8 mouse cellular contexts compared by ENCODE assay signal in genomic region chr11:70238591-70239440, GRCm38 (mm10). TPM values are rescaled to one million over a fixed set of nuclear protein-coding genes. Genes with fewer than 3 reads are reported as not detected.
A peak's percentile ranks its signal among the peaks of the same experiment; 100 is the strongest.
DNase-seq lines count a peak whose midpoint lies in the region; ATAC-seq and TF ChIP-seq lines count a peak whose summit lies in the region.

No protein-coding gene starts in this region.

- H3K9me3 ChIP-seq in heart, embryonic 11.5 days (replicated peaks; ENCODE audit: control insufficient read depth, low read length): no peaks in the 10 kb centered on the region
- H3K9me3 ChIP-seq in forebrain, embryonic 12.5 days: no peaks in the 10 kb centered on the region
- H3K9me3 ChIP-seq in kidney, postnatal 0 days (replicated peaks; ENCODE audit: low read length): no peaks in the 10 kb centered on the region
- no peaks in the 10 kb centered on the region for H3K9me3 ChIP-seq in midbrain, postnatal 0 days (ENCODE audit: low read length)

- no peak for ATAC-seq in heart, embryonic 11.5 days (replicated peaks; ENCODE audit: insufficient number of reproducible peaks, low FRiP score, low TSS enrichment)
- no peak for ATAC-seq in forebrain, embryonic 12.5 days (ENCODE audit: low FRiP score)
- peak; percentile 8; the same call in 1 of the 2 replicates for ATAC-seq in kidney, postnatal 0 days (replicated peaks; ENCODE audit: low FRiP score, low read depth)
- ATAC-seq in midbrain, postnatal 0 days (ENCODE audit: low FRiP score): no peak

- H3K4me3 ChIP-seq in heart, embryonic 11.5 days (ENCODE audit: low read depth, low read length): peak overlapping the region; percentile 77
- peak overlapping the region; percentile 89 for H3K4me3 ChIP-seq in forebrain, embryonic 12.5 days (replicated peaks)
- peak overlapping the region; percentile 71 for H3K4me3 ChIP-seq in kidney, postnatal 0 days (replicated peaks; ENCODE audit: low read depth, low read length)
- H3K4me3 ChIP-seq in midbrain, postnatal 0 days (ENCODE audit: low read depth, low read length): peak overlapping the region; percentile 77

- peak overlapping the region; percentile 93 for H3K9ac ChIP-seq in heart, embryonic 11.5 days (ENCODE audit: low read depth, low read length)
- H3K9ac ChIP-seq in forebrain, embryonic 12.5 days: peak overlapping the region; percentile 85
- H3K9ac ChIP-seq in kidney, postnatal 0 days (ENCODE audit: low read depth, low read length): peak overlapping the region; percentile 73
- H3K9ac ChIP-seq in midbrain, postnatal 0 days (replicated peaks; ENCODE audit: low read length, poor library complexity, severe bottlenecking): peak overlapping the region; percentile 86

- H3K36me3 ChIP-seq in heart, embryonic 11.5 days (ENCODE audit: control insufficient read depth, insufficient read depth, low read length): 0 out of 2 replicates have a peak, but pooled peaks cover 2% of the 10 kb centered on the region
- peaks cover 20% of the 10 kb centered on the region for H3K36me3 ChIP-seq in forebrain, embryonic 12.5 days (replicated peaks)
- H3K36me3 ChIP-seq in kidney, postnatal 0 days (ENCODE audit: insufficient read depth, low read length): peaks cover 10% of the 10 kb centered on the region; the same call in 1 of the 2 replicates
- peaks cover 15% of the 10 kb centered on the region; the same call in 1 of the 2 replicates for H3K36me3 ChIP-seq in midbrain, postnatal 0 days (ENCODE audit: insufficient read depth, low read length)

- no peak for DNase-seq in heart, postnatal 25 days (ENCODE audit: low spot score)
- peak; percentile 57 for DNase-seq in NIH3T3 (ENCODE audit: low read depth)
- no peak for DNase-seq in kidney, postnatal 0 days (ENCODE audit: low spot score)
- DNase-seq in midbrain, postnatal 0 days (ENCODE audit: low spot score): no peak
- no peak for DNase-seq in gastrocnemius, postnatal 14 days
- no peak for DNase-seq in ovary, adult 18-20 months (ENCODE audit: low spot score)

- peak overlapping the region; percentile 94 for H3K4me2 ChIP-seq in heart, embryonic 11.5 days
- peak overlapping the region; percentile 98 for H3K4me2 ChIP-seq in forebrain, embryonic 12.5 days
- peak overlapping the region; percentile 93 for H3K4me2 ChIP-seq in kidney, postnatal 0 days (ENCODE audit: low read length)
- H3K4me2 ChIP-seq in midbrain, postnatal 0 days (ENCODE audit: low read depth, low read length, poor library complexity, severe bottlenecking): peak overlapping the region; percentile 88

- intact Hi-C loops in heart, postnatal 25 days (cut with DNase I): no loop called here
- intact Hi-C loops in gastrocnemius, postnatal 14 days (cut with DNase I; ENCODE audit: low total_unique reads): no loop called here

- no peaks in the 10 kb centered on the region for H3K27me3 ChIP-seq in heart, embryonic 11.5 days (ENCODE audit: control insufficient read depth, insufficient read depth, low read length)
- H3K27me3 ChIP-seq in forebrain, embryonic 12.5 days: 0 out of 2 replicates have a peak, but pooled peaks cover under 1% of the 10 kb centered on the region
- no peaks in the 10 kb centered on the region for H3K27me3 ChIP-seq in kidney, postnatal 0 days (ENCODE audit: insufficient read depth, low read length)
- 0 out of 2 replicates have a peak, but pooled peaks cover 2% of the 10 kb centered on the region for H3K27me3 ChIP-seq in midbrain, postnatal 0 days (ENCODE audit: insufficient read depth, low read length)

- peak overlapping the region; percentile 96 for H3K27ac ChIP-seq in heart, embryonic 11.5 days (ENCODE audit: low read depth, low read length)
- peak overlapping the region; percentile 94 for H3K27ac ChIP-seq in forebrain, embryonic 12.5 days
- H3K27ac ChIP-seq in kidney, postnatal 0 days: peak overlapping the region; percentile 95
- peak overlapping the region; percentile 92 for H3K27ac ChIP-seq in midbrain, postnatal 0 days (ENCODE audit: low read depth, low read length)

- TF ChIP-seq CTCF in kidney, postnatal 0 days (IDR thresholded peaks at IDR 0.05; ENCODE audit: low read depth): no peak
- TF ChIP-seq CTCF in midbrain, postnatal 0 days (IDR thresholded peaks at IDR 0.05): no peak

- 11% methylated on average over 23 of the region's 23 CpGs for WGBS in heart, embryonic 11.5 days (ENCODE audit: insufficient replicate concordance)
- 14% methylated on average over 23 of the region's 23 CpGs for WGBS in forebrain, embryonic 12.5 days
- 15% methylated on average over 23 of the region's 23 CpGs for WGBS in kidney, postnatal 0 days
- WGBS in midbrain, postnatal 0 days: 11% methylated on average over 23 of the region's 23 CpGs

- peaks cover 27% of the 10 kb centered on the region for H3K4me1 ChIP-seq in heart, embryonic 11.5 days (ENCODE audit: control insufficient read depth, insufficient read depth, low read length)
- peaks cover 34% of the 10 kb centered on the region for H3K4me1 ChIP-seq in forebrain, embryonic 12.5 days
- H3K4me1 ChIP-seq in kidney, postnatal 0 days (replicated peaks; ENCODE audit: insufficient read depth, low read length): peaks cover 19% of the 10 kb centered on the region
- H3K4me1 ChIP-seq in midbrain, postnatal 0 days (ENCODE audit: insufficient read depth, low read length): peaks cover 9% of the 10 kb centered on the region; the same call in 1 of the 2 replicates

RNA-seq across cellular contexts. Expression of gene Gm21988, which starts 0.8 kb away (rescaled TPM):
- polyA plus RNA-seq in heart, embryonic 11.5 days (2014; fragmentation: Nextera tagmentation; extraction: Ambion mirVana): 7.7 and 9.3 TPM in 2 replicates
- total RNA-seq in heart, postnatal 25 days (2021): 1 to 10 TPM; 2.1 to 2.3 TPM
- 9.4 and 11.2 TPM in 2 replicates for polyA plus RNA-seq in forebrain, embryonic 12.5 days (2016; fragmentation: Nextera tagmentation; extraction: Ambion mirVana)
- 15.6 and 15.9 TPM in 2 replicates for polyA plus RNA-seq in kidney, postnatal 0 days (2015; fragmentation: Nextera tagmentation; extraction: Ambion mirVana)
- total RNA-seq in midbrain, postnatal 0 days (2014; rRNA removed): 3.4 and 5.5 TPM in 2 replicates
- 18.6 and 20.1 TPM in 2 replicates for polyA plus RNA-seq in midbrain, postnatal 0 days (2015; fragmentation: Nextera tagmentation; extraction: Ambion mirVana)
- total RNA-seq in gastrocnemius, postnatal 14 days (2021): 1 to 10 TPM; 2.6 to 2.7 TPM

RNA-seq across cellular contexts. Expression of gene Rnasek, which starts 0.8 kb away (rescaled TPM):
- 170 and 183 TPM in 2 replicates for polyA plus RNA-seq in heart, embryonic 11.5 days (2014; fragmentation: Nextera tagmentation; extraction: Ambion mirVana)
- total RNA-seq in heart, postnatal 25 days (2021): 100 to 1,000 TPM in 1 of 2 experiments, 10 to 100 TPM in 1; 87.9 to 103 TPM
- 151 and 152 TPM in 2 replicates for polyA plus RNA-seq in forebrain, embryonic 12.5 days (2016; fragmentation: Nextera tagmentation; extraction: Ambion mirVana)
- 455 and 492 TPM in 2 replicates for polyA plus RNA-seq in kidney, postnatal 0 days (2015; fragmentation: Nextera tagmentation; extraction: Ambion mirVana)
- total RNA-seq in midbrain, postnatal 0 days (2014; rRNA removed): 66.1 and 81.2 TPM in 2 replicates
- polyA plus RNA-seq in midbrain, postnatal 0 days (2015; fragmentation: Nextera tagmentation; extraction: Ambion mirVana): 588 and 612 TPM in 2 replicates
- total RNA-seq in gastrocnemius, postnatal 14 days (2021): 10 to 100 TPM; 96.0 to 96.9 TPM

RNA-seq across cellular contexts. Expression of gene 0610010K14Rik, which starts 1.1 kb away (rescaled TPM):
- polyA plus RNA-seq in heart, embryonic 11.5 days (2014; fragmentation: Nextera tagmentation; extraction: Ambion mirVana): 129 and 132 TPM in 2 replicates
- 10 to 100 TPM; 31.4 to 36.7 TPM for total RNA-seq in heart, postnatal 25 days (2021)
- 203 and 215 TPM in 2 replicates for polyA plus RNA-seq in forebrain, embryonic 12.5 days (2016; fragmentation: Nextera tagmentation; extraction: Ambion mirVana)
- polyA plus RNA-seq in kidney, postnatal 0 days (2015; fragmentation: Nextera tagmentation; extraction: Ambion mirVana): 147 and 150 TPM in 2 replicates
- 43.0 and 76.9 TPM in 2 replicates for total RNA-seq in midbrain, postnatal 0 days (2014; rRNA removed)
- polyA plus RNA-seq in midbrain, postnatal 0 days (2015; fragmentation: Nextera tagmentation; extraction: Ambion mirVana): 138 and 154 TPM in 2 replicates
- 10 to 100 TPM; 29.7 to 37.4 TPM for total RNA-seq in gastrocnemius, postnatal 14 days (2021)

RNA-seq across cellular contexts. Expression of gene Bcl6b, which starts 9.2 kb away (rescaled TPM):
- 11.9 and 13.0 TPM in 2 replicates for polyA plus RNA-seq in heart, embryonic 11.5 days (2014; fragmentation: Nextera tagmentation; extraction: Ambion mirVana)
- 10 to 100 TPM; 20.0 to 22.3 TPM for total RNA-seq in heart, postnatal 25 days (2021)
- polyA plus RNA-seq in forebrain, embryonic 12.5 days (2016; fragmentation: Nextera tagmentation; extraction: Ambion mirVana): 5.7 and 5.9 TPM in 2 replicates
- 22.0 TPM in 2 replicates for polyA plus RNA-seq in kidney, postnatal 0 days (2015; fragmentation: Nextera tagmentation; extraction: Ambion mirVana)
- total RNA-seq in midbrain, postnatal 0 days (2014; rRNA removed): 3.8 and 6.8 TPM in 2 replicates
- 2.4 and 2.7 TPM in 2 replicates for polyA plus RNA-seq in midbrain, postnatal 0 days (2015; fragmentation: Nextera tagmentation; extraction: Ambion mirVana)
- 10 to 100 TPM; 12.4 to 13.7 TPM for total RNA-seq in gastrocnemius, postnatal 14 days (2021)

RNA-seq across cellular contexts. Expression of gene Alox12, which starts 16.3 kb away (rescaled TPM):
- 5.8 and 6.1 TPM in 2 replicates for polyA plus RNA-seq in heart, embryonic 11.5 days (2014; fragmentation: Nextera tagmentation; extraction: Ambion mirVana)
- total RNA-seq in heart, postnatal 25 days (2021): 1 to 10 TPM; 3.1 to 3.7 TPM
- 1.3 and 1.6 TPM in 2 replicates for polyA plus RNA-seq in forebrain, embryonic 12.5 days (2016; fragmentation: Nextera tagmentation; extraction: Ambion mirVana)
- polyA plus RNA-seq in kidney, postnatal 0 days (2015; fragmentation: Nextera tagmentation; extraction: Ambion mirVana): 3.8 and 4.0 TPM in 2 replicates
- total RNA-seq in midbrain, postnatal 0 days (2014; rRNA removed): 0.16 and 0.57 TPM in 2 replicates
- polyA plus RNA-seq in midbrain, postnatal 0 days (2015; fragmentation: Nextera tagmentation; extraction: Ambion mirVana): 0.29 and 0.35 TPM in 2 replicates
- 1 to 10 TPM in 1 of 2 experiments, under 1 TPM in 1; 1.00 to 1.2 TPM for total RNA-seq in gastrocnemius, postnatal 14 days (2021)
